Mouse (Mus musculus): ENCODE measurements at regions not wholly inside any gene's neighbourhood (a gene's known extent, or its start where the extent isn't known, plus 50 kb on each side); places are given as distances from the start of the nearest gene placed in this dataset.
"Not testable (repeated sequence)": the region's sequence is repeated elsewhere in the genome, so short reads cannot be mapped to it uniquely, and the experiment has no call there.

- DNase-seq (ENCODE audit: low spot score): peak; percentile 72
Observed at GRCm38 (mm10) chr10:26139100-26140093, 60.5 kb upstream of the Tmem200a start.

GRCm38 (mm10) chr10:26152586-26152985 is 73.7 kb upstream of the Tmem200a start:
- no peak for DNase-seq (ENCODE audit: low spot score)

DNA sequence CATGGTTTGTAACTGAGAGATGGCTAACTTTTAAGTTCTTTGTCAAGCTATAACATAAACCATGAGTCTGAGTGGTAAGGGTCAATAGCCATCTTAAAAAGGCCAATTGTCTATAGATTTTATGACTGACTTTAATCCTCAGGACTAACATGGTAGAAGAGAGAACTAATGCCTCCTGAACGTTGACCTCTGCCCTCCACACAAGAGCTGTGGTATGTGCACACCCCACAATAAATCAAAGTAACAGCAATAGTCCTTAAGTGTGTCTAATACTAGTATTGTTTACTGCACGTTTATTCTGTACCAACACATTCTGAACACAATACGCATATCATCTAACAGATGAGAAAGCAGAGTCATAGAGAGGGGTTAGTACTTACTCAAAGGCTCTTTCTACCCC is 70.7 kb upstream of the Samd3 start:
- no peak for DNase-seq (ENCODE audit: low spot score)

DNA sequence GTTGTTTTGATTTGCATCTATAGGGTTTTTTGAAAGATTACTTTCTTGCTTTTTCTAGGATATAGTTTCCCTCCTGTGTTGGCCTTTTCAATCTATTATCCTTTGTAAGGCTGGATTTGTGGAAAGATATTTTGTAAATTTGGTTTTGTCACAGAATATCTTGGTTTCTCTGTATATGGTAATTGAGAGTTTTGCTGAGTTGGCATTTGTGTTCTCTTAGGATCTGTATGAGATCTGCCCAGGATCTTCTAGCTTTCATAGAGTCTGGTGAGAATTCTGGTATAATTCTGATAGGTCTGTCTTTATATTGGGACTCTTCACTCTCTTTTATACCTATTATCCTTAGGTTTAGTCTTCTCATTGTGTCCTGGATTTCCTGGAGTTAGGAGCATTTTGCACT is 68.4 kb upstream of the Samd3 start:
- DNase-seq (ENCODE audit: low spot score): not testable (repeated sequence)

- no peak for DNase-seq (ENCODE audit: low spot score)
Observed at GRCm38 (mm10) chr10:26164531-26164930, 65.0 kb upstream of the Samd3 start.

DNA sequence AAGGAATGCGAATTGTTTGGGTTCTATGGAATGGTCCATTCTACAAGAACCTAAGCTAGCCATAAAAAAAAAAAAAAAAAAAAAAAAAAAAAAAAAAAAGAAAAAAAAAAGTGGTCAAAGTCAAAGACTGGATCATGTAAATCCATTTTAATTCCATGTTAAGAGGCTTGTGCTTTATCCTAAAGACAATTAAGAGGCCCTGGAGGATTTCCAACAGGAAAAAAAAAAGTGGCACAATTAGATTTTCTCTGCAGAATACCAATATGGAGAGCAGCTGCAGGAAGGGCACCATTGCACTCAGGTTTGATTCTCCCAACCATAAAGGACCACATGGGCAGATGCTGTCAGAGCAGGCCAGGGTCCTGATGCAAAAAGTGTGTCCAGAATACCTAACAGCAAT is 51.9 kb upstream of the Samd3 start:
- no peak for DNase-seq (ENCODE audit: low spot score)

DNA sequence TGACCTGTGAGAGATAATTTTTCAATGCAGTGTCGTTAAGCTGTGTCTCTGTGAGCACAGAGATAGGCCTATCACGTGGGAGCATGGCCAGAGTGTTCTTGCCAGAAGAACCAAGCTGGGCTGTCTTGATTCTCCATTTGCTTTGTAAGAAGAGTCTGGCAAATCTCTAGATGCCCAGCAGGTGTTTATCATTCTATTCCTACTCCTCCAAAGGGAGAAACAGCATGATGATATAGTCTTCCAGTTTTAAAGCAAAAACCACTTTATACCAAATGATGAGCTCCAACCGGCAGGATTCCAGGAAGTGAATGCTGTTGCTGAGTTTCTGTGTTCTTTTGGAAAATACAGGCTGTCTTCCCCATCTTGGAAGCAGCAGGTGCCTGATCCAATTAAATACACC is 51.2 kb upstream of the Samd3 start:
- no peak for DNase-seq (ENCODE audit: low spot score)

Measured in adipocyte (in vitro differentiated cells).